Mouse (Mus musculus) spleen, postnatal 14 days (tissue): ENCODE measurements at regions not wholly inside any gene's neighbourhood (a gene's known extent, or its start where the extent isn't known, plus 50 kb on each side); places are given as distances from the start of the nearest gene placed in this dataset.

Experiments
- DNase-seq, 2 experiments: peaks; one replicate each; pipeline ENCODE4 v3.0.0; 2021 to 2022; ENCODE audit warnings: low spot score in 2 of 2

GRCm38 (mm10) chr1:23462411-23462810, 64.8 kb upstream of the Ogfrl1 start:
- no peak for DNase-seq

GRCm38 (mm10) chr1:23464081-23464480, 66.5 kb upstream of the Ogfrl1 start:
- DNase-seq, result no peak

GRCm38 (mm10) chr1:23466340-23466739, 68.8 kb upstream of the Ogfrl1 start:
- DNase-seq, result no peak

- no peak for DNase-seq
Measured at GRCm38 (mm10) chr1:23467405-23467804, 69.8 kb upstream of the Ogfrl1 start.

- DNase-seq, result no peak
Measured at GRCm38 (mm10) chr1:23480776-23481320, 83.3 kb upstream of the Ogfrl1 start.

- DNase-seq, result no peak
Measured at GRCm38 (mm10) chr1:23484566-23484965, 87.0 kb upstream of the Ogfrl1 start.

- DNase-seq, result no peak
Measured at GRCm38 (mm10) chr1:23485150-23485775, 87.7 kb upstream of the Ogfrl1 start.

GRCm38 (mm10) chr1:23487031-23487430, 89.5 kb upstream of the Ogfrl1 start:
- DNase-seq, result no peak

- DNase-seq, result no peak
Measured at GRCm38 (mm10) chr1:23490640-23491039, 93.1 kb upstream of the Ogfrl1 start.

GRCm38 (mm10) chr1:23491041-23491440, 93.5 kb upstream of the Ogfrl1 start:
- DNase-seq, result no peak

GRCm38 (mm10) chr1:23492981-23493380, 95.4 kb upstream of the Ogfrl1 start:
- DNase-seq, result no peak

GRCm38 (mm10) chr1:23495412-23495811, 97.8 kb upstream of the Ogfrl1 start:
- no peak for DNase-seq

- no peak for DNase-seq
Measured at GRCm38 (mm10) chr1:23520113-23520512, 122.5 kb upstream of the Ogfrl1 start.

- DNase-seq, result no peak
Measured at GRCm38 (mm10) chr1:23532659-23533058, 135.1 kb upstream of the Ogfrl1 start.

GRCm38 (mm10) chr1:23536621-23537020, 139.0 kb upstream of the Ogfrl1 start:
- DNase-seq, result no peak

- DNase-seq, result no peak
Measured at GRCm38 (mm10) chr1:23538419-23538818, 140.8 kb upstream of the Ogfrl1 start.

GRCm38 (mm10) chr1:23540594-23540993, 143.0 kb upstream of the Ogfrl1 start:
- DNase-seq, result no peak

GRCm38 (mm10) chr1:23555794-23556193, 158.2 kb upstream of the Ogfrl1 start:
- no peak for DNase-seq

- no peak for DNase-seq
Measured at GRCm38 (mm10) chr1:23568106-23568505, 170.5 kb upstream of the Ogfrl1 start.

GRCm38 (mm10) chr1:23574461-23574860, 176.9 kb upstream of the Ogfrl1 start:
- DNase-seq, result no peak

GRCm38 (mm10) chr1:23575005-23575404, 177.4 kb upstream of the Ogfrl1 start:
- no peak for DNase-seq

- DNase-seq, result no peak
Measured at GRCm38 (mm10) chr1:23575515-23575914, 177.9 kb upstream of the Ogfrl1 start.

- DNase-seq, result no peak
Measured at GRCm38 (mm10) chr1:23576150-23576549, 178.6 kb upstream of the Ogfrl1 start.

GRCm38 (mm10) chr1:23589414-23589942, 172.1 kb upstream of the B3gat2 start:
- DNase-seq, result no peak
